Comparison of ENCODE assay signal across 8 mouse cellular contexts in genomic region chr11:109363191-109364133, GRCm38 (mm10). TPM values are rescaled to one million over a fixed set of nuclear protein-coding genes. Genes with fewer than 3 reads are reported as not detected.
DNase-seq lines count a peak whose midpoint lies in the region; ATAC-seq and TF ChIP-seq lines count a peak whose summit lies in the region.

No protein-coding gene starts in this region.

- H3K4me3 ChIP-seq in G1E (ENCODE audit: low read depth, low read length): peak overlapping the region; percentile 91
- peak overlapping the region; percentile 90 for H3K4me3 ChIP-seq in forebrain, embryonic 16.5 days (replicated peaks; ENCODE audit: low read length)
- peak overlapping the region; percentile 98 for H3K4me3 ChIP-seq in hindbrain, embryonic 14.5 days (replicated peaks; ENCODE audit: low read length)
- peak overlapping the region; percentile 86 for H3K4me3 ChIP-seq in liver, embryonic 11.5 days (ENCODE audit: low read depth, low read length)
- peak overlapping the region; percentile 86 for H3K4me3 ChIP-seq in midbrain, postnatal 0 days (ENCODE audit: low read depth, low read length)

- H3K36me3 ChIP-seq in G1E (replicated peaks): peaks cover 42% of the 10 kb centered on the region
- peaks cover 3% of the 10 kb centered on the region for H3K36me3 ChIP-seq in forebrain, embryonic 16.5 days (ENCODE audit: control insufficient read depth, insufficient read depth)
- peaks cover 29% of the 10 kb centered on the region for H3K36me3 ChIP-seq in hindbrain, embryonic 14.5 days (replicated peaks; ENCODE audit: control insufficient read depth, insufficient read depth)
- H3K36me3 ChIP-seq in liver, embryonic 11.5 days (ENCODE audit: control insufficient read depth, insufficient read depth, low read length): peaks cover 6% of the 10 kb centered on the region
- H3K36me3 ChIP-seq in midbrain, postnatal 0 days (ENCODE audit: insufficient read depth, low read length): no peaks in the 10 kb centered on the region; the same call in 1 of the 2 replicates

- peak overlapping the region; percentile 92 for H3K27ac ChIP-seq in forebrain, embryonic 16.5 days (ENCODE audit: low read length)
- peak overlapping the region; percentile 95 for H3K27ac ChIP-seq in hindbrain, embryonic 14.5 days
- peak overlapping the region; percentile 96 for H3K27ac ChIP-seq in liver, embryonic 11.5 days (ENCODE audit: low read depth, low read length)
- H3K27ac ChIP-seq in midbrain, postnatal 0 days (ENCODE audit: low read depth, low read length): peak overlapping the region; percentile 91

- no peak for TF ChIP-seq CTCF in G1E (IDR thresholded peaks at IDR 0.05; ENCODE audit: low read depth, low read length)
- no peak for TF ChIP-seq CTCF in midbrain, postnatal 0 days (IDR thresholded peaks at IDR 0.05)

- H3K4me1 ChIP-seq in G1E (ENCODE audit: insufficient read depth, low read depth, low read length): peaks cover 80% of the 10 kb centered on the region
- H3K4me1 ChIP-seq in forebrain, embryonic 16.5 days (replicated peaks; ENCODE audit: control insufficient read depth, insufficient read depth, low read length): peaks cover 63% of the 10 kb centered on the region
- peaks cover 47% of the 10 kb centered on the region for H3K4me1 ChIP-seq in hindbrain, embryonic 14.5 days (replicated peaks; ENCODE audit: control insufficient read depth, insufficient read depth, low read length)
- peaks cover 30% of the 10 kb centered on the region for H3K4me1 ChIP-seq in liver, embryonic 11.5 days (replicated peaks; ENCODE audit: control insufficient read depth, insufficient read depth, low read length)
- H3K4me1 ChIP-seq in midbrain, postnatal 0 days (ENCODE audit: insufficient read depth, low read length): peaks cover 13% of the 10 kb centered on the region; the same call in 1 of the 2 replicates

- H3K4me2 ChIP-seq in forebrain, embryonic 16.5 days (ENCODE audit: low read length): peak overlapping the region; percentile 80
- H3K4me2 ChIP-seq in hindbrain, embryonic 14.5 days (replicated peaks): peak overlapping the region; percentile 66
- H3K4me2 ChIP-seq in liver, embryonic 11.5 days: peak overlapping the region; percentile 69
- H3K4me2 ChIP-seq in midbrain, postnatal 0 days (ENCODE audit: low read depth, low read length, poor library complexity, severe bottlenecking): peak overlapping the region; percentile 84

- 2% methylated on average over 52 of the region's 53 CpGs for WGBS in forebrain, embryonic 16.5 days
- 3% methylated on average over 52 of the region's 53 CpGs for WGBS in hindbrain, embryonic 14.5 days
- WGBS in liver, embryonic 11.5 days: 2% methylated on average over 49 of the region's 53 CpGs
- 2% methylated on average over 52 of the region's 53 CpGs for WGBS in midbrain, postnatal 0 days

- ATAC-seq in G1E (ENCODE audit: extremely low read depth, insufficient number of reproducible peaks, low FRiP score, poor library complexity, severe bottlenecking): no peak
- peak; percentile 27 for ATAC-seq in forebrain, embryonic 16.5 days
- ATAC-seq in hindbrain, embryonic 14.5 days (ENCODE audit: low FRiP score): peak; percentile 49
- ATAC-seq in liver, embryonic 11.5 days (replicated peaks; ENCODE audit: low FRiP score): peak; percentile 61
- peak; percentile 33 for ATAC-seq in midbrain, postnatal 0 days (ENCODE audit: low FRiP score)

- H3K9ac ChIP-seq in forebrain, embryonic 16.5 days (replicated peaks; ENCODE audit: low read depth, low read length): peak overlapping the region; percentile 89
- H3K9ac ChIP-seq in hindbrain, embryonic 14.5 days: peak overlapping the region; percentile 95
- H3K9ac ChIP-seq in liver, embryonic 11.5 days (ENCODE audit: low read depth, low read length): peak overlapping the region; percentile 89
- H3K9ac ChIP-seq in midbrain, postnatal 0 days (replicated peaks; ENCODE audit: low read length, poor library complexity, severe bottlenecking): peak overlapping the region; percentile 81

- DNase-seq in G1E (ENCODE audit: low spot score): peak; percentile 43
- DNase-seq in adrenal gland, postnatal 4 days (ENCODE audit: low spot score in 2 of 2): peak; percentile 40 to 48
- no peak for DNase-seq in hindbrain, embryonic 14.5 days (ENCODE audit: low spot score)
- peak; percentile 72 for DNase-seq in liver, embryonic 11.5 days (ENCODE audit: low spot score)
- no peak for DNase-seq in midbrain, postnatal 0 days (ENCODE audit: low spot score)
- DNase-seq in urinary bladder, postnatal 14 days (ENCODE audit: low spot score): peak; percentile 47
- DNase-seq in frontal cortex, adult 2 months (ENCODE audit: extremely low spot score in 1 of 2, low spot score in 1 of 2): no peak

- H3K27me3 ChIP-seq in G1E (ENCODE audit: insufficient read depth, low read length): no peaks in the 10 kb centered on the region
- no peaks in the 10 kb centered on the region for H3K27me3 ChIP-seq in forebrain, embryonic 16.5 days (replicated peaks; ENCODE audit: control insufficient read depth, insufficient read depth, low read length)
- H3K27me3 ChIP-seq in hindbrain, embryonic 14.5 days (ENCODE audit: control insufficient read depth, insufficient read depth, low read length): 0 out of 2 replicates have a peak, but pooled peaks cover 3% of the 10 kb centered on the region
- H3K27me3 ChIP-seq in liver, embryonic 11.5 days (replicated peaks; ENCODE audit: control insufficient read depth, insufficient read depth, low read length): no peaks in the 10 kb centered on the region
- H3K27me3 ChIP-seq in midbrain, postnatal 0 days (ENCODE audit: insufficient read depth, low read length): no peaks in the 10 kb centered on the region

- H3K9me3 ChIP-seq in G1E (replicated peaks): no peaks in the 10 kb centered on the region
- H3K9me3 ChIP-seq in forebrain, embryonic 16.5 days (ENCODE audit: control insufficient read depth, low read length): no peaks in the 10 kb centered on the region
- no peaks in the 10 kb centered on the region for H3K9me3 ChIP-seq in hindbrain, embryonic 14.5 days (ENCODE audit: control insufficient read depth, low read length)
- no peaks in the 10 kb centered on the region for H3K9me3 ChIP-seq in liver, embryonic 11.5 days (ENCODE audit: control insufficient read depth, low read length)
- H3K9me3 ChIP-seq in midbrain, postnatal 0 days (ENCODE audit: low read length): no peaks in the 10 kb centered on the region

RNA-seq across cellular contexts. Expression of gene Gna13, which starts 0.8 kb away (rescaled TPM):
- 93.2 and 98.1 TPM in 2 replicates for total RNA-seq in G1E (2014; fragmentation: Nextera tagmentation)
- 80.4 and 87.2 TPM in 2 replicates for total RNA-seq in G1E (2017)
- 29.6 and 43.3 TPM in 2 replicates for polyA plus RNA-seq in G1E (2012)
- 10 to 100 TPM; 75.1 to 78.2 TPM for total RNA-seq in adrenal gland, postnatal 4 days (2021)
- polyA plus RNA-seq in forebrain, embryonic 16.5 days (2015; fragmentation: Nextera tagmentation; extraction: Ambion mirVana): 16.1 and 17.1 TPM in 2 replicates
- polyA plus RNA-seq in hindbrain, embryonic 14.5 days (2014; fragmentation: Nextera tagmentation; extraction: Ambion mirVana): 21.8 and 24.4 TPM in 2 replicates
- 24.9 and 25.3 TPM in 2 replicates for polyA plus RNA-seq in liver, embryonic 11.5 days (2014; fragmentation: Nextera tagmentation; extraction: Ambion mirVana)
- total RNA-seq in midbrain, postnatal 0 days (2014; rRNA removed): 50.3 and 61.0 TPM in 2 replicates
- polyA plus RNA-seq in midbrain, postnatal 0 days (2015; fragmentation: Nextera tagmentation; extraction: Ambion mirVana): 31.1 and 35.3 TPM in 2 replicates
- 31.8 and 33.0 TPM in 2 replicates for polyA plus RNA-seq in frontal cortex, adult 2 months (2012; rRNA removed)

RNA-seq across cellular contexts. Expression of gene 9930022D16Rik, which starts 50.3 kb away (rescaled TPM):
- total RNA-seq in G1E (2014; fragmentation: Nextera tagmentation): 0.63 TPM in 1 of 2 replicates, not detected in the other
- 0.44 and 0.52 TPM in 2 replicates for total RNA-seq in G1E (2017)
- not detected in 2 replicates for polyA plus RNA-seq in G1E (2012)
- not detected for total RNA-seq in adrenal gland, postnatal 4 days (2021)
- polyA plus RNA-seq in forebrain, embryonic 16.5 days (2015; fragmentation: Nextera tagmentation; extraction: Ambion mirVana): not detected in 2 replicates
- not detected in 2 replicates for polyA plus RNA-seq in hindbrain, embryonic 14.5 days (2014; fragmentation: Nextera tagmentation; extraction: Ambion mirVana)
- not detected in 2 replicates for polyA plus RNA-seq in liver, embryonic 11.5 days (2014; fragmentation: Nextera tagmentation; extraction: Ambion mirVana)
- total RNA-seq in midbrain, postnatal 0 days (2014; rRNA removed): not detected in 2 replicates
- not detected in 2 replicates for polyA plus RNA-seq in midbrain, postnatal 0 days (2015; fragmentation: Nextera tagmentation; extraction: Ambion mirVana)
- polyA plus RNA-seq in frontal cortex, adult 2 months (2012; rRNA removed): 0.06 TPM in 1 of 2 replicates, not detected in the other

Comparison
In these comparisons a context has a peak if more than half of its experiments do, and no peak if none do; other contexts are left out.
1. DNase-seq: peak in G1E (single experiment), adrenal gland, postnatal 4 days (2 of 2), liver, embryonic 11.5 days (single experiment) and urinary bladder, postnatal 14 days (single experiment); none in hindbrain, embryonic 14.5 days (single experiment), midbrain, postnatal 0 days (single experiment) and frontal cortex, adult 2 months (0 of 2).
2. Peak in every context shown above with its lines, with median percentiles within 50 percentile points of each other: H3K4me3 ChIP-seq, H3K27ac ChIP-seq, H3K4me2 ChIP-seq and H3K9ac ChIP-seq.